Mouse (Mus musculus) hindbrain, embryonic 10.5 days (tissue): ENCODE results near the gene Cda. TPM values are rescaled to one million over a fixed set of nuclear protein-coding genes. Genes with fewer than 3 reads are reported as not detected.
A peak's percentile ranks its signal among the peaks of the same experiment; 100 is the strongest.

Experiments
- DNase-seq: peaks from one replicate; pipeline ENCODE4 v3.0.0-alpha.2; 2017; ENCODE audit warnings: low spot score
- H3K27ac ChIP-seq: fragments of 300-500 bp; sonication (generic); 2 replicates; pipeline ENCODE4 v1.5.1; 2016; ENCODE audit warnings: mild to moderate bottlenecking, moderate library complexity
- H3K27me3 ChIP-seq: fragments of 300-500 bp; sonication (generic); 2 replicates; pipeline ENCODE4 v1.6.1; 2016; ENCODE audit warnings: mild to moderate bottlenecking; ENCODE audit not compliant: poor library complexity, insufficient read depth, severe bottlenecking
- H3K36me3 ChIP-seq: fragments of 300-500 bp; sonication (generic); 2 replicates; pipeline ENCODE4 v1.6.1; 2016; ENCODE audit warnings: mild to moderate bottlenecking, moderate library complexity
- H3K4me1 ChIP-seq: fragments of 300-500 bp; sonication (generic); replicated peaks from 2 replicates; pipeline ENCODE4 v1.6.1; 2016; ENCODE audit warnings: mild to moderate bottlenecking
- H3K4me3 ChIP-seq: fragments of 300-500 bp; sonication (generic); 2 replicates; pipeline ENCODE4 v1.5.1; 2016; ENCODE audit warnings: mild to moderate bottlenecking, moderate library complexity
- H3K9me3 ChIP-seq: fragments of 300-500 bp; sonication (generic); 2 replicates; pipeline ENCODE4 v1.6.1; 2016; ENCODE audit warnings: mild to moderate bottlenecking, moderate library complexity
- WGBS: fragments of 180-500 bp; shearing (Covaris S2); methylation state at CpG from one replicate; pipeline ENCODE4 v1.1.7; 2016; 5-methylcytosine and 5-hydroxymethylcytosine counted together
- polyA plus RNA-seq: library from polyadenylated mRNA; unstranded; fragments of >200 nt; fragmentation: Nextera tagmentation; extraction: Ambion mirVana; gene quantifications from 2 replicates; pipeline ENCODE4 v1.2.1, GENCODE M21; 2016

Cda gene
- polyA plus RNA-seq, 1 experiment from 2014 or later = 2.2 TPM

GRCm38 (mm10) chr4:138361370-138361821 is 6.4 kb downstream of the Cda start:
- Histone ChIP-seq H3K4me3 (peak overlapping the region; percentile 28; the same call in 1 of the 2 replicates), H3K4me1 (peaks cover 13% of the 10 kb centered on the region), H3K27ac (peak overlapping the region; percentile 50; the same call in 1 of the 2 replicates), H3K9me3 (no peaks in the 10 kb centered on the region), H3K27me3 (peaks cover 34% of the 10 kb centered on the region), H3K36me3 (no peaks in the 10 kb centered on the region)
- DNase-seq = no peak
- WGBS = 6% methylated on average over 11 of the region's 11 CpGs

- Histone ChIP-seq H3K36me3 (no peaks in the 10 kb centered on the region), H3K27me3 (peaks cover 25% of the 10 kb centered on the region), H3K4me1 (peaks cover 13% of the 10 kb centered on the region), H3K27ac (no peak overlapping the region), H3K4me3 (no peak overlapping the region), H3K9me3 (no peaks in the 10 kb centered on the region)
- no peak for DNase-seq
- WGBS = 81% methylated on average over 3 of the region's 3 CpGs
Observed at GRCm38 (mm10) chr4:138358176-138358575, 9.6 kb downstream of the Cda start.

- H3K27me3 ChIP-seq = peaks cover 12% of the 10 kb centered on the region
- no peaks in the 10 kb centered on the region for H3K9me3 ChIP-seq
- no peak for DNase-seq
- H3K4me1 ChIP-seq = peaks cover 10% of the 10 kb centered on the region
- no peak overlapping the region for H3K4me3 ChIP-seq
- 93% methylated on average over 12 of the region's 12 CpGs for WGBS
- H3K36me3 ChIP-seq = no peaks in the 10 kb centered on the region
- H3K27ac ChIP-seq = no peak overlapping the region
Observed at GRCm38 (mm10) chr4:138356551-138356950, 11.2 kb downstream of the Cda start.

- no peaks in the 10 kb centered on the region for H3K36me3 ChIP-seq
- WGBS = 85% methylated on average over 8 of the region's 8 CpGs
Observed at GRCm38 (mm10) chr4:138356141-138356540, 11.7 kb downstream of the Cda start.

GRCm38 (mm10) chr4:138355496-138355895 is 12.3 kb downstream of the Cda start:
- H3K9me3 ChIP-seq = no peaks in the 10 kb centered on the region
- no peak overlapping the region for H3K4me3 ChIP-seq
- H3K27me3 ChIP-seq = 0 out of 2 replicates have a peak, but pooled peaks cover 2% of the 10 kb centered on the region
- no peak overlapping the region for H3K27ac ChIP-seq
- no peak for DNase-seq
- 93% methylated on average over 2 of the region's 2 CpGs for WGBS
- H3K4me1 ChIP-seq = no peaks in the 10 kb centered on the region
- H3K36me3 ChIP-seq = no peaks in the 10 kb centered on the region

More at GRCm38 (mm10) chr4:138356141-138356540, 11.7 kb downstream of the Cda start:
- DNase-seq = no peak
- peaks cover 6% of the 10 kb centered on the region for H3K4me1 ChIP-seq
- H3K27me3 ChIP-seq = peaks cover 8% of the 10 kb centered on the region
- H3K4me3 ChIP-seq = no peak overlapping the region
- H3K9me3 ChIP-seq = no peaks in the 10 kb centered on the region
- H3K27ac ChIP-seq = no peak overlapping the region

GRCm38 (mm10) chr4:138353438-138354171 is 14.2 kb downstream of the Cda start:
- DNase-seq = no peak

GRCm38 (mm10) chr4:138352692-138353091 is 15.1 kb downstream of the Cda start:
- H3K9me3 ChIP-seq = no peaks in the 10 kb centered on the region
- 83% methylated on average over 6 of the region's 6 CpGs for WGBS
- H3K4me3 ChIP-seq = no peak overlapping the region

More at GRCm38 (mm10) chr4:138353438-138354171, 14.2 kb downstream of the Cda start:
- Histone ChIP-seq H3K27me3 (no peaks in the 10 kb centered on the region), H3K4me1 (no peaks in the 10 kb centered on the region), H3K36me3 (no peaks in the 10 kb centered on the region), H3K27ac (no peak overlapping the region), H3K4me3 (no peak overlapping the region), H3K9me3 (no peaks in the 10 kb centered on the region)
- WGBS = 86% methylated on average over 10 of the region's 10 CpGs

GRCm38 (mm10) chr4:138351821-138352220 is 16.0 kb downstream of the Cda start:
- Histone ChIP-seq H3K27ac (no peak overlapping the region), H3K9me3 (no peaks in the 10 kb centered on the region), H3K4me1 (no peaks in the 10 kb centered on the region), H3K36me3 (no peaks in the 10 kb centered on the region), H3K27me3 (no peaks in the 10 kb centered on the region), H3K4me3 (no peak overlapping the region)
- WGBS = 90% methylated on average over 5 of the region's 5 CpGs
- no peak for DNase-seq

More at GRCm38 (mm10) chr4:138352692-138353091, 15.1 kb downstream of the Cda start:
- no peaks in the 10 kb centered on the region for H3K27me3 ChIP-seq
- DNase-seq = no peak
- no peaks in the 10 kb centered on the region for H3K4me1 ChIP-seq
- no peak overlapping the region for H3K27ac ChIP-seq
- H3K36me3 ChIP-seq = no peaks in the 10 kb centered on the region

- H3K4me1 ChIP-seq = no peaks in the 10 kb centered on the region
- no peaks in the 10 kb centered on the region for H3K27me3 ChIP-seq
- no peaks in the 10 kb centered on the region for H3K36me3 ChIP-seq
- 84% methylated on average over 7 of the region's 7 CpGs for WGBS
- DNase-seq = no peak
- H3K27ac ChIP-seq = no peak overlapping the region
- H3K9me3 ChIP-seq = no peaks in the 10 kb centered on the region
- H3K4me3 ChIP-seq = no peak overlapping the region
Observed at GRCm38 (mm10) chr4:138348716-138349115, 19.1 kb downstream of the Cda start.

GRCm38 (mm10) chr4:138347280-138347679 is 20.5 kb downstream of the Cda start:
- WGBS = 83% methylated on average over 1 of the region's 1 CpGs
- H3K27ac ChIP-seq = no peak overlapping the region
- H3K4me1 ChIP-seq = peaks cover 6% of the 10 kb centered on the region; the same call in 1 of the 2 replicates
- DNase-seq = no peak
- H3K4me3 ChIP-seq = no peak overlapping the region
- no peaks in the 10 kb centered on the region for H3K9me3 ChIP-seq
- no peaks in the 10 kb centered on the region for H3K27me3 ChIP-seq
- no peaks in the 10 kb centered on the region for H3K36me3 ChIP-seq

- H3K4me1 ChIP-seq = peaks cover 6% of the 10 kb centered on the region; the same call in 1 of the 2 replicates
- no peak for DNase-seq
- WGBS = 86% methylated on average over 9 of the region's 9 CpGs
- H3K27me3 ChIP-seq = peaks cover 4% of the 10 kb centered on the region; the same call in 1 of the 2 replicates
- H3K9me3 ChIP-seq = no peaks in the 10 kb centered on the region
- no peak overlapping the region for H3K27ac ChIP-seq
- H3K36me3 ChIP-seq = no peaks in the 10 kb centered on the region
- no peak overlapping the region for H3K4me3 ChIP-seq
Observed at GRCm38 (mm10) chr4:138344891-138345545, 22.8 kb downstream of the Cda start.

GRCm38 (mm10) chr4:138343341-138343837 is 24.4 kb downstream of the Cda start:
- Histone ChIP-seq H3K27ac (no peak overlapping the region), H3K4me3 (no peak overlapping the region), H3K27me3 (peaks cover 4% of the 10 kb centered on the region; the same call in 1 of the 2 replicates), H3K9me3 (no peaks in the 10 kb centered on the region), H3K36me3 (no peaks in the 10 kb centered on the region), H3K4me1 (peaks cover 6% of the 10 kb centered on the region; the same call in 1 of the 2 replicates)
- 79% methylated on average over 10 of the region's 10 CpGs for WGBS
- no peak for DNase-seq

GRCm38 (mm10) chr4:138342778-138343177 is 25.0 kb downstream of the Cda start:
- 88% methylated on average over 6 of the region's 6 CpGs for WGBS
- Histone ChIP-seq H3K4me1 (peaks cover 6% of the 10 kb centered on the region; the same call in 1 of the 2 replicates), H3K4me3 (no peak overlapping the region), H3K9me3 (no peaks in the 10 kb centered on the region), H3K27ac (no peak overlapping the region), H3K36me3 (no peaks in the 10 kb centered on the region), H3K27me3 (peaks cover 4% of the 10 kb centered on the region; the same call in 1 of the 2 replicates)
- no peak for DNase-seq
